8 mouse cellular contexts compared by ENCODE assay signal in the genomic region with DNA sequence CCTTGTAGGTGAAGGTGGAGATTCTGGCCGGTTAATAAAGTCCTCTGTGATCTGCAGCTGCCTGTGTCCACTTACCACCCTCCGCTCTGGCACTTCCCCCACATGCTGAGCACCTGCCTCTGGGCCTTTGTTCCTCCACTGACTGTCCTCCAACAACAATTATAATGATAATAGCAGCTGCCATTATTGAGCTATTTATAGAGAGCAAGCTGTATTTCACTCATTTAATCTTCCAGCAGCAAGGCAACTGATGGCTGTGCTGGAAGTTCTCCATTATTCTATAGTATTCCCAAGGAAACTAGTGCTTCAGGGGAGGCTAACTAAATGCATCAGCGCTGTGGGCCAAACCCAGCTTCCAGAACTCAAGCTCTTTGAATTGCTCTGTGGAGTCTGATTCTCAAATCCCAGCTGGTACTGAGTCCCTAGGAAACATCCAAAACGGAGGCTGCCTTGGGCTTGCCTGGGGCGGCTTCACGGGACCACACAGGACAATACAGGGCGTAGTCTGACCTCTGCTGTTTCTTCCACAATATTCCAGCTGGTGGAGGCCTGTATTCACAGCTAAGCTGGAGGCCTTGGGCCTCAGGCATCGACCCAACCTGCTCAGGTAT.
DNase-seq lines count a peak whose midpoint lies in the region; ATAC-seq lines count a peak whose summit lies in the region.

No protein-coding gene starts in this region.

- ATAC-seq in granulocyte monocyte progenitor cell, adult 5-6 weeks (replicated peaks; ENCODE audit: poor library complexity, severe bottlenecking) = no peak

- DNase-seq in adrenal gland, postnatal 36 days = peak; percentile 18 to 20
- no peak for DNase-seq in adrenal gland, adult 18-20 months (ENCODE audit: low spot score in 2 of 2)
- peak; percentile 30 to 34 for DNase-seq in right cerebral cortex, postnatal 10 days (ENCODE audit: low spot score in 2 of 2)
- no peak for DNase-seq in right cerebral cortex, postnatal 25 days
- peak; percentile 30 for DNase-seq in mesoderm, embryonic 11.5 days (ENCODE audit: low read depth, low spot score)
- no peak for DNase-seq in lung, adult 18-20 months
- no peak for DNase-seq in testis, postnatal 10 days (ENCODE audit: low spot score)

Comparison
In these comparisons a context has a peak if more than half of its experiments do, and no peak if none do; other contexts are left out.
1. DNase-seq: peak in adrenal gland, postnatal 36 days (2 of 2), right cerebral cortex, postnatal 10 days (2 of 2) and mesoderm, embryonic 11.5 days (single experiment); none in adrenal gland, adult 18-20 months (0 of 2), right cerebral cortex, postnatal 25 days (single experiment), lung, adult 18-20 months (0 of 2) and testis, postnatal 10 days (single experiment).